Mouse (Mus musculus) midbrain, embryonic 13.5 days (tissue): ENCODE measurements around the gene Tbrg4. TPM values are rescaled to one million over a fixed set of nuclear protein-coding genes. Genes with fewer than 3 reads are reported as not detected.

Experiments used
- ATAC-seq: fragments of 200-750 bp; cut with Nextera tagmentation; 2 replicates; pipeline ENCODE4 v1.8.0; 2017; ENCODE audit warnings: mild to moderate bottlenecking, moderate TSS enrichment, moderate library complexity
- H3K27ac ChIP-seq: fragments of 300-500 bp; sonication (generic); 2 replicates; pipeline ENCODE4 v1.5.1; 2015; ENCODE audit warnings: inconsistent platforms, mild to moderate bottlenecking, moderate library complexity
- H3K27me3 ChIP-seq: fragments of 300-500 bp; sonication (generic); 2 replicates; pipeline ENCODE4 v1.6.1; 2015; ENCODE audit warnings: mild to moderate bottlenecking, inconsistent platforms
- H3K36me3 ChIP-seq: fragments of 300-500 bp; sonication (generic); 2 replicates; pipeline ENCODE4 v1.6.1; 2015; ENCODE audit warnings: mild to moderate bottlenecking, inconsistent platforms
- H3K4me1 ChIP-seq: fragments of 300-500 bp; sonication (generic); replicated peaks from 2 replicates; pipeline ENCODE4 v1.6.1; 2015; ENCODE audit warnings: inconsistent platforms
- H3K4me2 ChIP-seq: fragments of 300-500 bp; sonication (generic); replicated peaks from 2 replicates; pipeline ENCODE4 v1.6.1; 2015; ENCODE audit warnings: moderate library complexity, mild to moderate bottlenecking, inconsistent platforms
- H3K4me3 ChIP-seq: fragments of 300-500 bp; sonication (generic); replicated peaks from 2 replicates; pipeline ENCODE4 v1.5.1; 2015; ENCODE audit warnings: mild to moderate bottlenecking, inconsistent platforms
- H3K9ac ChIP-seq: fragments of 300-500 bp; sonication (generic); replicated peaks from 2 replicates; pipeline ENCODE4 v1.6.1; 2015; ENCODE audit warnings: mild to moderate bottlenecking, inconsistent platforms
- H3K9me3 ChIP-seq: fragments of 300-500 bp; sonication (generic); 2 replicates; pipeline ENCODE4 v1.6.1; 2016; ENCODE audit warnings: mild to moderate bottlenecking, inconsistent platforms
- WGBS: fragments of 180-500 bp; shearing (Covaris S2); methylation state at CpG from one replicate; pipeline ENCODE4 v1.1.7; 2015; 5-methylcytosine and 5-hydroxymethylcytosine counted together
- polyA plus RNA-seq: library from polyadenylated mRNA; unstranded; fragments of >200 nt; fragmentation: Nextera tagmentation; extraction: Ambion mirVana; gene quantifications from 2 replicates; pipeline ENCODE4 v1.2.1, GENCODE M21; 2015

The Tbrg4 gene
- polyA plus RNA-seq, 1 experiment from 2014 or later, result 34.6 TPM

DNA sequence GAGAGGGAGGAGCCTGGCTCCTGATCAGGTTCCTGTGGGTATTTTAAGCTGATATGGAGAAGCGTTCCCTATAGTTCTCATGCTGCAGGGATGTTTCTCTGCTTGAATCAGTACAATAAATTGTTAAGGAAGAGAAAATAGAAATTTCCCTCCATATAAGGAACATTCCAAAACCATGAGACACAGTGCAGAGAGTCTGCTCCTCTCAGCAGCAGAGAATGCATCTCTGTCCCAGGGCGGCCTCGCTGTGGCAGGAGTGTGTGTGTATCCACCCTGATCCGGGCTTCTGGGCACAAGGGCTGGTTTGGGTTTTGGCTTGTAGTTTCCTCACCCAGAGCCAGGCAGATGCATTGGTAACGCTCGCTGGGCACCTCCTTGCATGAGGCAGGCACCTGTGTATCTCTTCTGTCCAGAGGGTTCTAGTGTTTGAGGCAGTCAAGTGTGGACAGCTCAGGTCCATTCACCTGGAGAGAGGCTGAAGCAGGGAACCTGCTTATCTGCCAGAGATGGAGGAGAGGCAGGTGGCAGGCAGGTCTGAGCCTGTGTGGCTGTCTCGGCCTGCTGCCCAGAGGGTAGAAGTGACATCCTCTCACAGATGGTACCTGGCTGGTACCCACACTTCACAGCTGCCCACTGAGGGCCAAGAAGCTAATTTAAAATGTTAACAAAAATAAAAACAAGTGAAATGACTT, 38.5 kb downstream of the Tbrg4 start:
- H3K36me3 ChIP-seq, result peaks cover 60% of the 10 kb centered on the region
- WGBS, result 93% methylated on average over 7 of the region's 7 CpGs

GRCm38 (mm10) chr11:6586660-6587059, 39.2 kb downstream of the Tbrg4 start:
- ATAC-seq, result no peak
- H3K27ac ChIP-seq, result no peak overlapping the region
- H3K36me3 ChIP-seq, result peaks cover 53% of the 10 kb centered on the region
- no peaks in the 10 kb centered on the region for H3K4me1 ChIP-seq
- no peak overlapping the region for H3K4me3 ChIP-seq
- WGBS, result 84% methylated on average over 3 of the region's 3 CpGs
- no peaks in the 10 kb centered on the region for H3K9me3 ChIP-seq
- H3K27me3 ChIP-seq, result no peaks in the 10 kb centered on the region
- H3K4me2 ChIP-seq, result no peak overlapping the region
- H3K9ac ChIP-seq, result no peak overlapping the region

More for the DNA sequence above, 38.5 kb downstream of the Tbrg4 start:
- Histone ChIP-seq H3K9ac (no peak overlapping the region), H3K27me3 (no peaks in the 10 kb centered on the region), H3K4me3 (no peak overlapping the region), H3K4me2 (no peak overlapping the region), H3K27ac (no peak overlapping the region), H3K4me1 (no peaks in the 10 kb centered on the region), H3K9me3 (no peaks in the 10 kb centered on the region)
- ATAC-seq, result no peak

DNA sequence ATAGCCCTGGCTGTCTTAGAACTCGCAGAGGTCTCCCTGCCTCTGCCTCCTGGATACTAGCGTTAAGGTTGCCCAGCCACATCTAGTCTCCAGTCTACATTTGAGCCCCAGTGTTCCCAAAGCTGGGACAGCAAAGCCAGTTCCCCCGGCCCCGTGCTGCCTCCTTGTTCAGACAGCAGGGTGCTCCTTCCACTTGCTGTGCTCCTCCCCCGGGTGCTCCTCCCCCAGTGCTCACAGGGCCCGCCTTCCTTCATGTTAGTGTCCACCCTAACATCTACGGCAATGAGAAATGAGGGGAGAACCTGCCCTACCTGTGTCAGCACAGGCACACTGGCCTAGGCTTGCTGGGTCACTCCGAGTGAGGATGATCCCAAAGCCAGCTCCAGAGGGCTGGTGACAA, 40.1 kb downstream of the Tbrg4 start:
- no peak overlapping the region for H3K4me3 ChIP-seq
- ATAC-seq, result no peak
- no peaks in the 10 kb centered on the region for H3K4me1 ChIP-seq
- H3K9me3 ChIP-seq, result no peaks in the 10 kb centered on the region
- peaks cover 43% of the 10 kb centered on the region for H3K36me3 ChIP-seq
- H3K27me3 ChIP-seq, result no peaks in the 10 kb centered on the region
- WGBS, result 91% methylated on average over 8 of the region's 8 CpGs
- H3K4me2 ChIP-seq, result no peak overlapping the region
- H3K9ac ChIP-seq, result no peak overlapping the region
- no peak overlapping the region for H3K27ac ChIP-seq

DNA sequence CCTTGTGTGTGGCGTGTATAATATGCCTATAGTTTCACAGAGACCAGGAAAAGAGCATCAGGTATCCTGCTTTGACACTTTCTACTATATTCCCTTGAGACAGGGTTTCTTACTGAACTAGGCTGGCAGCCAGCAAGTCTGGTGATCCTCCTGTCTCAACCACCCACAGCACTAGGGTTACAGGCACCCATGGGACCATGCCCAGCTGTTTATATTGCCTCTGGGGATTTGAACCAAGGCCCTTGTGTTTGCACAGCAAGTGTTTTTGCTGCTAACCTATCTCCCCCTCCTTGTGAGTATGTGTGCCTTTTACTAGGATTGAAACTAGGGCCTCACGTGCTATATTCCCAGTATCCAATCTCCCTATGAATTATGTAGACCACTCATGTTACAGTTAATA, 44.3 kb downstream of the Tbrg4 start:
- H3K27ac ChIP-seq, result no peak overlapping the region
- no peak overlapping the region for H3K9ac ChIP-seq
- 97% methylated on average over 2 of the region's 2 CpGs for WGBS
- no peak overlapping the region for H3K4me2 ChIP-seq
- no peak overlapping the region for H3K4me3 ChIP-seq
- no peaks in the 10 kb centered on the region for H3K27me3 ChIP-seq
- H3K9me3 ChIP-seq, result no peaks in the 10 kb centered on the region
- H3K36me3 ChIP-seq, result peaks cover 27% of the 10 kb centered on the region
- H3K4me1 ChIP-seq, result no peaks in the 10 kb centered on the region
- no peak for ATAC-seq

GRCm38 (mm10) chr11:6580065-6580750, 45.7 kb downstream of the Tbrg4 start:
- H3K9me3 ChIP-seq, result no peaks in the 10 kb centered on the region
- H3K4me3 ChIP-seq, result no peak overlapping the region
- H3K27me3 ChIP-seq, result no peaks in the 10 kb centered on the region
- WGBS, result 70% methylated on average over 4 of the region's 4 CpGs
- no peak overlapping the region for H3K27ac ChIP-seq
- peak; percentile 11; the same call in 1 of the 2 replicates for ATAC-seq
- peaks cover 26% of the 10 kb centered on the region for H3K36me3 ChIP-seq
- no peak overlapping the region for H3K4me2 ChIP-seq
- H3K9ac ChIP-seq, result no peak overlapping the region
- H3K4me1 ChIP-seq, result no peaks in the 10 kb centered on the region

- WGBS, result 89% methylated on average over 7 of the region's 7 CpGs
- no peaks in the 10 kb centered on the region for H3K4me1 ChIP-seq
- no peaks in the 10 kb centered on the region for H3K9me3 ChIP-seq
- peaks cover 17% of the 10 kb centered on the region for H3K36me3 ChIP-seq
- H3K27me3 ChIP-seq, result no peaks in the 10 kb centered on the region
- no peak overlapping the region for H3K9ac ChIP-seq
- H3K4me2 ChIP-seq, result no peak overlapping the region
- no peak overlapping the region for H3K4me3 ChIP-seq
- no peak for ATAC-seq
- no peak overlapping the region for H3K27ac ChIP-seq
These were observed 46.5 kb downstream of the Tbrg4 start for GRCm38 (mm10) chr11:6579361-6579760.

- Histone ChIP-seq H3K4me2 (no peak overlapping the region), H3K9ac (no peak overlapping the region), H3K27ac (no peak overlapping the region), H3K27me3 (no peaks in the 10 kb centered on the region), H3K4me3 (no peak overlapping the region), H3K36me3 (peaks cover 23% of the 10 kb centered on the region), H3K9me3 (no peaks in the 10 kb centered on the region), H3K4me1 (no peaks in the 10 kb centered on the region)
- WGBS, result 69% methylated on average over 3 of the region's 3 CpGs
- no peak for ATAC-seq
These were observed 49.7 kb downstream of the Tbrg4 start for GRCm38 (mm10) chr11:6576151-6576550.

DNA sequence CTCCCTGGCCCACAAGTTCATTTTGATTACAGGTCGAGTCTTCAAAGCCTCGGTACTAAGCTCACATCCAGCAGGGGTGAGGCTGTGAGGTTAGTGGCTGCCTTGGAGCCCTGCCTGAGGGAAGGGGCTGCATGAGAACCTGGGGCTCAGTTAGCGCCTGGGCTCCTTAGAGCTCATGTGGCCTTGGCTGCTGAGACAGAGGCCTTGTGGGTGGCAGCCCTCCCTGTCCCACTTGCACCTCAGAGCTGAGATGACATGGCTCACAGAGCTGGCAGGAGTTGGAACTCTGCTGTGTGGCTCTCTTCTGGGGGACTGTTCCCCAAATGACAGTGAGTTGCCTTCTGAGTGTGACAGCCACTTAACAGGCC, 56.5 kb downstream of the Tbrg4 start:
- H3K36me3 ChIP-seq, result peaks cover 11% of the 10 kb centered on the region
- peak; percentile 19; the same call in 1 of the 2 replicates for ATAC-seq
- H3K4me3 ChIP-seq, result no peak overlapping the region
- 0 out of 2 replicates have a peak overlapping the region, but pooled peaks have one; percentile 40 for H3K9ac ChIP-seq
- H3K9me3 ChIP-seq, result no peaks in the 10 kb centered on the region
- H3K4me1 ChIP-seq, result peaks cover 24% of the 10 kb centered on the region
- 50% methylated on average over 3 of the region's 3 CpGs for WGBS
- H3K27ac ChIP-seq, result peak overlapping the region; percentile 73
- no peaks in the 10 kb centered on the region for H3K27me3 ChIP-seq
- no peak overlapping the region for H3K4me2 ChIP-seq

- Histone ChIP-seq H3K4me2 (peak overlapping the region; percentile 25), H3K27ac (peak overlapping the region; percentile 73), H3K4me1 (peaks cover 24% of the 10 kb centered on the region), H3K9ac (peak overlapping the region; percentile 40; the same call in 1 of the 2 replicates), H3K27me3 (no peaks in the 10 kb centered on the region), H3K4me3 (no peak overlapping the region), H3K9me3 (no peaks in the 10 kb centered on the region), H3K36me3 (peaks cover 13% of the 10 kb centered on the region)
- WGBS, result 46% methylated on average over 11 of the region's 11 CpGs
- ATAC-seq, result peak; percentile 73
These were observed 57.1 kb downstream of the Tbrg4 start for GRCm38 (mm10) chr11:6568584-6569409.

DNA sequence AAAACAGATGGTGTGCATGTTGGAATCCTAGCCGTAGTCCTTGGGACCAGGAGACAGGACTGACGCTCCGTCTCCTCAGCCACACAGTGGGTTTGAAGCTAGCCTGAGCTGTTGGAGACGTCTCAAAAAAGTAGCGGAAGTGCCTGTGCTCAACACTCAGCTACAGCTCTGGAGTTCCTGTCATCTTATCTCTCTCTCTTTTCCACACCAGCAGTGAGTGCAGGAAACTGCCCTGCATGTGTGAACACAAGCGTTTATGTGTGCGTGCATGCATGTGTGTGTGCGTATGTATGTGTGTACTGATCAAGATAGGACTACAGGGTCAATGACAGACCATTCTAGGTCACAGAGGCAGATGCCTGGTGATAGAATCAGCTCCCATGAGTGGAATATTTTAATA, 57.9 kb downstream of the Tbrg4 start:
- Histone ChIP-seq H3K9me3 (no peaks in the 10 kb centered on the region), H3K4me1 (peaks cover 24% of the 10 kb centered on the region), H3K36me3 (peaks cover 10% of the 10 kb centered on the region), H3K4me3 (no peak overlapping the region), H3K4me2 (no peak overlapping the region), H3K9ac (peak overlapping the region; percentile 32; the same call in 1 of the 2 replicates), H3K27ac (peak overlapping the region; percentile 73), H3K27me3 (no peaks in the 10 kb centered on the region)
- ATAC-seq, result no peak
- WGBS, result 88% methylated on average over 8 of the region's 8 CpGs

DNA sequence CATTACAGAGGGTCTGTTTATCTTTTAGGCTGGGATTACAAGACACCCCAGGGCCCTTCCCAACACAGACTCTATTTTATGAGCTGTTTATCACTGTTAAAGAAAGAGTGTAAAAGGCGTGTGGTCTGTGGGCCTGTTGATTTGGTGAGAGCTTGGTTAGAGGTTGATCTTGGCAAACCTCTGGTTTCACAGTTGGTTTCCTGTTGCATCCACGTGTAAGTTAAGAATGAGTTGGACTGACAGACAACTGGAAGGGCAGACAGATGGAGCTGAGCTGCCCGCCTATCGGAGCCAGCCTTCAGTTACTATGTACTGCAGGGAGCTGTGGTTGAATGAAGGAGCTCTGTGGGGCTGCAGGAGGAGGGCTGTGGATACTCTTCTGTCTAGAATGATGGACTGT, 59.4 kb downstream of the Tbrg4 start:
- H3K4me3 ChIP-seq, result no peak overlapping the region
- H3K4me1 ChIP-seq, result peaks cover 24% of the 10 kb centered on the region
- H3K9ac ChIP-seq, result no peak overlapping the region
- no peaks in the 10 kb centered on the region for H3K9me3 ChIP-seq
- no peak overlapping the region for H3K27ac ChIP-seq
- H3K4me2 ChIP-seq, result no peak overlapping the region
- H3K36me3 ChIP-seq, result peaks cover 10% of the 10 kb centered on the region
- H3K27me3 ChIP-seq, result no peaks in the 10 kb centered on the region
- WGBS, result 91% methylated on average over 4 of the region's 4 CpGs
- ATAC-seq, result no peak
